Mouse (Mus musculus) monocyte, adult 5-6 weeks (primary cell): ENCODE measurements around the gene Hist2h2ab. TPM values are rescaled to one million over a fixed set of nuclear protein-coding genes. Genes with fewer than 3 reads are reported as not detected.
A peak's percentile ranks its signal among the peaks of the same experiment; 100 is the strongest.
"Not testable (repeated sequence)": the region's sequence is repeated elsewhere in the genome, so short reads cannot be mapped to it uniquely, and the experiment has no call there.

Source experiments
- ATAC-seq: fragments of 153-309, 156-312 bp; replicated peaks from 2 replicates; pipeline ENCODE4 v1.8.0; 2017; ENCODE audit warnings: mild to moderate bottlenecking; ENCODE audit not compliant: low TSS enrichment, insufficient number of reproducible peaks, severe bottlenecking, poor library complexity, low FRiP score
- total RNA-seq: library from RNA; stranded (forward); fragments of 200-1000, 200-491, 200-594 nt; gene quantifications from 3 replicates; pipeline ENCODE4 v1.2.3, GENCODE M21; 2017

Hist2h2ab gene
- total RNA-seq, result 11.5 to 28.2 TPM (median 14.2 TPM) in 3 replicates

- peak; percentile 79 for ATAC-seq
Measured at GRCm38 (mm10) chr3:96219661-96220130, at the start of gene Hist2h2ab, which contains the start of gene Bola1. Hist2h2ab (plus strand) TSS chr3:96219865. Bola1 (minus strand) TSS chr3:96219709.

- ATAC-seq, result no peak
Measured at GRCm38 (mm10) chr3:96170276-96170675, 49.4 kb upstream of the Hist2h2ab start.

GRCm38 (mm10) chr3:96170976-96171545, 48.6 kb upstream of the Hist2h2ab start:
- ATAC-seq, result no peak

- no peak for ATAC-seq
Measured at GRCm38 (mm10) chr3:96171583-96172196, 48.0 kb upstream of the Hist2h2ab start.

- peak; percentile 88 for ATAC-seq
Measured at GRCm38 (mm10) chr3:96172197-96173178, 47.2 kb upstream of the Hist2h2ab start, which contains the start of gene Sf3b4. Sf3b4 (plus strand) TSS chr3:96172332.

GRCm38 (mm10) chr3:96173185-96173584, 46.5 kb upstream of the Hist2h2ab start:
- ATAC-seq, result no peak

GRCm38 (mm10) chr3:96174042-96174441, 45.6 kb upstream of the Hist2h2ab start:
- not testable (repeated sequence) for ATAC-seq

- no peak for ATAC-seq
Measured at GRCm38 (mm10) chr3:96175251-96175650, 44.4 kb upstream of the Hist2h2ab start.

GRCm38 (mm10) chr3:96178427-96178826, 41.2 kb upstream of the Hist2h2ab start:
- no peak for ATAC-seq

- ATAC-seq, result no peak
Measured at GRCm38 (mm10) chr3:96178902-96179301, 40.8 kb upstream of the Hist2h2ab start.

GRCm38 (mm10) chr3:96179531-96179930, 40.1 kb upstream of the Hist2h2ab start:
- no peak for ATAC-seq

GRCm38 (mm10) chr3:96180727-96181477, 38.8 kb upstream of the Hist2h2ab start, which contains the start of gene Sv2a:
Sv2a (plus strand) TSS chr3:96181151.
- no peak; the same call in 1 of the 2 replicates for ATAC-seq

GRCm38 (mm10) chr3:96181510-96182381, 37.9 kb upstream of the Hist2h2ab start:
- no peak for ATAC-seq

- ATAC-seq, result no peak
Measured at GRCm38 (mm10) chr3:96182382-96182776, 37.3 kb upstream of the Hist2h2ab start.

- ATAC-seq, result no peak
Measured at GRCm38 (mm10) chr3:96192977-96193376, 26.7 kb upstream of the Hist2h2ab start.

GRCm38 (mm10) chr3:96194966-96195365, 24.7 kb upstream of the Hist2h2ab start:
- ATAC-seq, result no peak

GRCm38 (mm10) chr3:96195616-96196313, 23.9 kb upstream of the Hist2h2ab start:
- ATAC-seq, result no peak
